Mouse (Mus musculus) ovary, postnatal 14 days (tissue): ENCODE data around the gene Furin.

Experiments
- DNase-seq: peaks from one replicate; pipeline ENCODE4 v3.0.0; 2022; ENCODE audit warnings: low spot score

Furin gene

GRCm38 (mm10) chr7:80339793-80340628, 65.2 kb downstream of the Furin start:
- peak; percentile 95 for DNase-seq

DNA sequence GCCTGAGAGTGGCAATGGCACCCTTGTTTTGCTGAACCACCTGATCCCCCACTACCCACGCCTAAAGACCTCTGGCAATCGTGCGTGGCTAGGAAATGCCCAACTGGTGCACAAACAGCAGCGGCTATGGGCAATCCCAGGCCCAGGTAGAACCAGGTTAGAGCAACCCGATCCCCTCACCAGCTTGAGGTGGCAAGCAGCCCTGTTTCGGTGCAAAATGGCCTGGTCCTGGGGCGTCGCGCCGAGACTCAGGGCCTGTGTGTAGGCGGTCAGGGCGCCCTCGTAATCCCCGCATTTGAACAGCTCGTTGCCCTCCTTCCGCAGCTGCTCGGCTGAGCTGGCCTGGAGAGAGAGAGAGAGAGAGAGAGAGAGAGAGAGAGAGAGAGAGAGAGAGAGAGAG, 65.9 kb downstream of the Furin start:
- DNase-seq: no peak
